Mouse (Mus musculus): ENCODE measurements around the gene Camk1d. TPM values are rescaled to one million over a fixed set of nuclear protein-coding genes. Genes with fewer than 3 reads are reported as not detected.

Camk1d gene
- total and polyA plus RNA-seq, 2 experiments from 2014 or later: 7.2 to 16.6 TPM

DNA sequence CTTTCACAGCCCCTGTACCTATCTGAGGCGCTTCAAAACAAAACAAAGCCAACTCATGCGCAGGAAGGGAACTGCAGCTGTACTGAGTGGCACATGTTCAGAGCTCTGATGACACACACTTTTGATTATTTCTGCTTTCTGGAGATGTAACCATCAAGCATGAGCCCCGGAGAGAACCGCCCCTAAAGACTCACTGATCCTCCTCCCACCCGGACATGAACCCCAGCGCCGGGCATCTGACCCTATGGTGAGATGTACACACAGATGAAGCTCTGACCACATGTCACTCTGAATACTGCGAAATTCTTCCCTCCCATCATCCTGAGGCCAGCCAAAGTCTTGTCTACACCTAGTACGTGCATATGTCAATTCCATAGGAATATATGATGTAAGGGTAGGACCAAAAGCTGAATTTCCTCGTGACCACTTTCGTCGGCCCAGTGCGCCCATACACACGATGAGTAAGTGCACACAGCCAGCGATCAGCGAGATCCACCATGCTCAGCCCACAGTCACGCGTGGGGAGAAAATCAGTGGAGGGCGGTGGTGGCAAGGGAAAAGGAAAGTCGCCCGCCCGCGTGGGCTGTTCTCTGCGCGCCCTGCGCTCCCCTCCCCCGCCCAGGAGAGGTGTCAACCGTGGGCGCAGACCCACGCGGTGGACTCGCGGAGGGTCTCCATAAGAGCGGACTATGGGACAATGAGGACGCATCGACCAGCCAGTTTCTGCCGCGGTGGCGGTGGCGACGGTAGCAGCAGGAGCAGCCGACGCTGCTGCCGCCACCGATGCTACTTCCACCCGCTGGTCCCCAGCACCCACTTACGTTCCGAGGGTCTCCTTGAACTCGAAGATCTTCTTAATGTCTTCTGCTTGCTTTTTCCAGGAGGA is 747 bp downstream of the Camk1d start:
- under 1% methylated on average over 49 of the region's 49 CpGs for WGBS
- Histone ChIP-seq H3K4me1 (ENCODE audit: insufficient read depth, low read length) (no peaks in the 10 kb centered on the region; the same call in 1 of the 2 replicates), H3K36me3 (ENCODE audit: insufficient read depth, low read length) (no peaks in the 10 kb centered on the region), H3K27ac (peak overlapping the region; percentile 72; the same call in 1 of the 2 replicates), H3K4me3 (ENCODE audit: low read length) (peak overlapping the region; percentile 78), H3K9me3 (ENCODE audit: low read length) (no peaks in the 10 kb centered on the region), H3K27me3 (ENCODE audit: insufficient read depth, low read length) (no peaks in the 10 kb centered on the region), H3K9ac (replicated peaks; ENCODE audit: low read length) (peak overlapping the region; percentile 66), H3K4me2 (ENCODE audit: low read depth, low read length) (peak overlapping the region; percentile 99)
- peak; percentile 52 for DNase-seq (ENCODE audit: low spot score)
- ATAC-seq: peak; percentile 43
- no peak for TF ChIP-seq CTCF (IDR thresholded peaks at IDR 0.05; ENCODE audit: low read depth)

DNA sequence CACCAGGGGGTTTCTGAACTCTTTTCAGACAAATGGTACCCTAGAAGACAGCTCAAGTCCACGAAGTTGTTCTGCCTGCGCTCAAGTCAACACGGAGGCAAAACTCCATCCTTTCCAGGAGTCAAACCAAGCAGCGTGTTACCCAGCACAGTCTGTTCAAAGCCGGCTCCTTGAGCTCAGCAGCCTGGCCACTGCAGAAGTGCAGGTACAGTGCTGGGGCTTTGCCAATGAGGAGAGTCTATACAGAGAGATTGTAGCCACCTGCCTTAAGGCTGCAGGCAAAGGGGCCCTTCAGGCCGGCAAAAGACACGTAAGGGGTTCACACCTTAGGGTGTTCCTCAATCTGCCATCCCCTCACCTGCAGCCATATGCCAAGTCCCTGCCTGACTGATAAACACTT is 2.1 kb downstream of the Camk1d start:
- ATAC-seq: no peak
- H3K9ac ChIP-seq (replicated peaks; ENCODE audit: low read length): no peak overlapping the region; the same call in 1 of the 2 replicates
- 47% methylated on average over 7 of the region's 7 CpGs for WGBS

DNA sequence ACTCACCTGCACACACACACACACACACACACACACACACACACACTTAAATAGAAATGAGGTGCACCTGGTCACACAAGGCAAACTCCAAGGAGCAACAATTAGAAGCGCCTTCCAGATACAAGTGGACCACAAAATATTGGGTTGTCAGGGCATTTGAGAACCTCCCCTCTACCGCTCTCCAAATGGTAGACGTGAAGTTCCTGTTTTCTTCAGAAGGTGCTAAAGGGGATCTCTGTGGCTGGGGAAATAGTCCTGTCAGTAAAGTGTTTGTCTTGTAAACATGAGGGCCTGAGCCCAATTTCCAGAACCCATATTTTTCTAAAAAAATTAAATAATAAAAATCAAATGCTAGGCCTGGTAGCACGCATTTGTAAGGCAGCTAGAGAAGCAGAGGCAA is 4.4 kb downstream of the Camk1d start:
- 85% methylated on average over 4 of the region's 4 CpGs for WGBS
- no peak overlapping the region for H3K4me3 ChIP-seq (ENCODE audit: low read length)
- H3K27ac ChIP-seq: no peak overlapping the region
- no peak for TF ChIP-seq CTCF (IDR thresholded peaks at IDR 0.05; ENCODE audit: low read depth)
- no peaks in the 10 kb centered on the region for H3K9me3 ChIP-seq (ENCODE audit: low read length)
- H3K4me2 ChIP-seq (ENCODE audit: low read depth, low read length): no peak overlapping the region
- H3K4me1 ChIP-seq (ENCODE audit: insufficient read depth, low read length): no peaks in the 10 kb centered on the region; the same call in 1 of the 2 replicates
- H3K36me3 ChIP-seq (ENCODE audit: insufficient read depth, low read length): no peaks in the 10 kb centered on the region
- no peaks in the 10 kb centered on the region for H3K27me3 ChIP-seq (ENCODE audit: insufficient read depth, low read length)
- no peak overlapping the region for H3K9ac ChIP-seq (replicated peaks; ENCODE audit: low read length)
- DNase-seq (ENCODE audit: low spot score): no peak
- ATAC-seq: no peak

More for the DNA sequence above, 2.1 kb downstream of the Camk1d start:
- Histone ChIP-seq H3K36me3 (ENCODE audit: insufficient read depth, low read length) (no peaks in the 10 kb centered on the region), H3K27ac (no peak overlapping the region), H3K27me3 (ENCODE audit: insufficient read depth, low read length) (no peaks in the 10 kb centered on the region), H3K4me1 (ENCODE audit: insufficient read depth, low read length) (no peaks in the 10 kb centered on the region; the same call in 1 of the 2 replicates), H3K4me3 (ENCODE audit: low read length) (peak overlapping the region; percentile 78; the same call in 1 of the 2 replicates), H3K4me2 (ENCODE audit: low read depth, low read length) (peak overlapping the region; percentile 99), H3K9me3 (ENCODE audit: low read length) (no peaks in the 10 kb centered on the region)
- no peak for DNase-seq (ENCODE audit: low spot score)
- no peak for TF ChIP-seq CTCF (IDR thresholded peaks at IDR 0.05; ENCODE audit: low read depth)

DNA sequence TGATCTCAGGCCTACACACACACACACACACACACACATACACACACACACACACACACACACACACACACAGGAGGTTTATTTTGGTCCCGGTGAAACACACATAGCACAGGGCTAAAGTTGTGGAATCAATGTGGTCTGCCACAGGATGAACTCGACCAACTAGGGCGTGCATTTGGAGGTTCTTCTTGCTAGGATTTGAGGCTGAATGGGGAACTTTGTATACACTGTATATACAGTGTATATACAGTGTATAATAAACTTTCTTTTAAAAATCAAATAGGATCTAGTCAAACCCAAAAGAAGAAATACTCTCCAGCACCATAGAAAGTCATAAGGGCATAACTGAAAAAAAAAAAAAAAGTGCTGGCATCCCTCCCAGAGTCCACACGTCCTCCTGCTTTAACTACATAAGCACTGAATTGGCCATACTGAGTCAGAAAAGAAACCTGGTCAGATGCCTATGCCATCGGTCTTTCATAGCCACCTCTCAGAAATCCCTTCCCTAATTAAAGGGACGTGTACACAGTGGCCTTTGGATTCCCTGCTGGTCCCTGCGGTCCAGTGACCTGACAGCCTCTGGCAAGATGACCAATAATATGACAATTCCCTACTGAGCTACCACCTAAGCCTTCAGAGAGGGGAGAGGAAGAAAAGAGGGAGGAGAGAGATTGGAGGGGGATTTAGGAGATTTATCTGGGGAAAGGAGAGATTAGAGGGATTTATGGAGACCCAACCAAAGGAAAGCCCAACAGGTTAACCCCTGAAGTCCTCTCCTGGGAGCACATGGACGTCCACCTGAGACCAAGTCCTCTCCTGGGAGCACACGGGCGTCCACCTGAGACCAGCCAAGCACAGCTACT is 6.2 kb downstream of the Camk1d start:
- H3K4me2 ChIP-seq (ENCODE audit: low read depth, low read length): no peak overlapping the region
- H3K4me3 ChIP-seq (ENCODE audit: low read length): no peak overlapping the region
- TF ChIP-seq CTCF (IDR thresholded peaks at IDR 0.05; ENCODE audit: low read depth): no peak
- no peak for ATAC-seq
- no peaks in the 10 kb centered on the region for H3K27me3 ChIP-seq (ENCODE audit: insufficient read depth, low read length)
- no peaks in the 10 kb centered on the region; the same call in 1 of the 2 replicates for H3K4me1 ChIP-seq (ENCODE audit: insufficient read depth, low read length)
- H3K27ac ChIP-seq: no peak overlapping the region
- H3K9ac ChIP-seq (replicated peaks; ENCODE audit: low read length): no peak overlapping the region
- no peak for DNase-seq (ENCODE audit: low spot score)
- no peaks in the 10 kb centered on the region for H3K9me3 ChIP-seq (ENCODE audit: low read length)
- 68% methylated on average over 10 of the region's 10 CpGs for WGBS
- H3K36me3 ChIP-seq (ENCODE audit: insufficient read depth, low read length): no peaks in the 10 kb centered on the region

DNA sequence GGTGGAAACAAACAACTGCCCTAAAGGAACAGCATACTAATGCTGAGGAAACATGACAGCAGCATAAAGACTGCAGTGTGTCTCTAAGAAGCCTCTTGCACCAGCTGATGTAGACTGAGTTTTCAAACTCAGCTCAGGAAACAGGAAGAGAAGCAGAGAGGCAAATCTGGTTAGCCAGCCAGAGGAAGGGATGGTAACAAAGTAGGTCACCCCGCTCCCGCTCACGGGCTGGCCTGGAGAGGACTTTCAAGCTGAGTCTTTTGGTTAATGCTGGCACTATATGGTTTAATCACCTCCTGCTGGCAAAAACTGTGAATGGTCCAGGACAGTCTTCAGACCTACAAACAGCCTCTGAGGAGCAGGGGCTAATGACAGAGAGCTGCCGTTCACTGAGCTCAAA is 7.7 kb downstream of the Camk1d start:
- TF ChIP-seq CTCF (IDR thresholded peaks at IDR 0.05; ENCODE audit: low read depth): no peak

DNA sequence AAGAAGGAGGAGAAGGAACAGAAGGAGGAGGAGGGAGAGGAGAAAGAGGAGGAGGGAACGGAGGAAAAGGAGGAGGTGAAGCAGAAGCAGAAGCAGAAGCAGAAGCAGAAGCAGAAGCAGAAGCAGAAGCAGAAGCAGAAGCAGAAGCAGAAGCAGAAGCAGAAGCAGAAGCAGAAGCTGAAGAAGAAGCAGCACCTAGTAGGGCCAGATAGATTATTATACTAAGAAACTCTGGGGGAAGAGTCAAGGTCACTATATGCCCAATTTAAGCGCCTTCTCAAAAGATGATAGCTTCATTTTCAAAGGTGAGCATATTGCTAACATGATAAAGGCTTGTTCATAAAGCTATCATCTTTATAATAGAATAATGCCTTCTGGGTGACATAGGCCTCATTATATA is 11.9 kb downstream of the Camk1d start:
- Histone ChIP-seq H3K9me3 (ENCODE audit: low read length) (no peaks in the 10 kb centered on the region), H3K4me3 (ENCODE audit: low read length) (no peak overlapping the region), H3K9ac (replicated peaks; ENCODE audit: low read length) (no peak overlapping the region), H3K27ac (no peak overlapping the region), H3K27me3 (ENCODE audit: insufficient read depth, low read length) (no peaks in the 10 kb centered on the region), H3K4me1 (ENCODE audit: insufficient read depth, low read length) (no peaks in the 10 kb centered on the region), H3K36me3 (ENCODE audit: insufficient read depth, low read length) (no peaks in the 10 kb centered on the region), H3K4me2 (ENCODE audit: low read depth, low read length) (no peak overlapping the region)
- TF ChIP-seq CTCF (IDR thresholded peaks at IDR 0.05; ENCODE audit: low read depth): no peak
- DNase-seq (ENCODE audit: low spot score): no peak
- no peak for ATAC-seq
- 87% methylated on average over 2 of the region's 2 CpGs for WGBS

More for the DNA sequence above, 7.7 kb downstream of the Camk1d start:
- H3K27me3 ChIP-seq (ENCODE audit: insufficient read depth, low read length): no peaks in the 10 kb centered on the region
- no peaks in the 10 kb centered on the region for H3K9me3 ChIP-seq (ENCODE audit: low read length)
- no peak for ATAC-seq
- no peak overlapping the region for H3K4me3 ChIP-seq (ENCODE audit: low read length)
- no peaks in the 10 kb centered on the region for H3K36me3 ChIP-seq (ENCODE audit: insufficient read depth, low read length)
- no peaks in the 10 kb centered on the region for H3K4me1 ChIP-seq (ENCODE audit: insufficient read depth, low read length)
- WGBS: 77% methylated on average over 4 of the region's 4 CpGs
- DNase-seq (ENCODE audit: low spot score): no peak
- H3K27ac ChIP-seq: no peak overlapping the region
- no peak overlapping the region for H3K4me2 ChIP-seq (ENCODE audit: low read depth, low read length)
- no peak overlapping the region for H3K9ac ChIP-seq (replicated peaks; ENCODE audit: low read length)

Measured in hindbrain, postnatal 0 days (tissue).